Mouse (Mus musculus): Measurements from ENCODE around the gene Snx33.

GRCm38 (mm10) chr9:56927191-56928012 is 769 bp downstream of the Snx33 start:
- TF ChIP-seq POLR2A (IDR thresholded peaks at IDR 0.05; ENCODE audit: borderline replicate concordance, control insufficient read depth, low read depth, low read length): no peak
- TF ChIP-seq CTCF (IDR thresholded peaks at IDR 0.05; ENCODE audit: control insufficient read depth, insufficient read depth, low read length): no peak

Measured in bone marrow, adult 2 months (tissue).